Mouse (Mus musculus) CD4-positive, CD25-positive, alpha-beta regulatory T cell, adult 2 months (primary cell): ENCODE data around the gene Blvrb.

Experiments
- DNase-seq: peaks from one replicate; pipeline ENCODE4 v3.0.0-alpha.2; 2012; ENCODE audit warnings: low read depth, low spot score

The Blvrb gene

DNA sequence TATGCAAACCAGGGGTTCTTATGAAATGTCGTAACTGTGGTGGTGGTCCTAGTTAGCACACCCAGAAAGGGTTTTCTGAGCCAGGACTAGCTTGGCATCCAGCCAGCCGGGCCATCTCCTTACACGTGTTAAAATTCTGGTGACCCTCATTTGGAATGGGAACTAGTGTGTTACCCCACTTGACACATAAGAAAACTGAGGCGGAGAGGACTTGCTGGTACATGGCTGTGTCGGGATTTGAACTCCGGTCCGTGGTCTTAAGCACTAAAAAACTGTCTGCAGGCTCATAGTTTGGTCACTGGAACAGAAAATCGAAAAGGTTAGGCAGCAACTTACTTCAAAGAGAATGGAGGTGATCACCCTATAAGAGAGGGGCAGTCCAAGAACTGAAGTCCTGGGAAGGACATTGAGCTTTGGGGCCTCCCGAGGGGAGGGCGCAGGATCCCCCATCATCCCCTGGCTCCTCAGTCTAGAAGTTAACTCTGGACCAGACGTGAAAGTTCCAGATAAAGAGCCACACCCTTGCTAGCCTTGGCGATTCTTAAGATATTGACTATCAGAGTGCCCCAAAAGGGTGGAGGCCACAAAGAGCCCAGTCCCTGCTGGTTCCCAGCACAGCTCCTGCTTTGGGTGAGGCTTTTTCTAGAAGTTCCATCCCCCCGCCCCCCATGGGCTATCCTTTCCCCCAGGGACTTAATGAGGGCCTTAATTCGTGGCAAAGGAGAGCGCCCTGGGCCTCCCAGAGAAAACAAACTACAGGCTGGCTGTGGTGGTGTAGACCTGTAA lies 836 bp downstream of the Blvrb start:
- no peak for DNase-seq

DNA sequence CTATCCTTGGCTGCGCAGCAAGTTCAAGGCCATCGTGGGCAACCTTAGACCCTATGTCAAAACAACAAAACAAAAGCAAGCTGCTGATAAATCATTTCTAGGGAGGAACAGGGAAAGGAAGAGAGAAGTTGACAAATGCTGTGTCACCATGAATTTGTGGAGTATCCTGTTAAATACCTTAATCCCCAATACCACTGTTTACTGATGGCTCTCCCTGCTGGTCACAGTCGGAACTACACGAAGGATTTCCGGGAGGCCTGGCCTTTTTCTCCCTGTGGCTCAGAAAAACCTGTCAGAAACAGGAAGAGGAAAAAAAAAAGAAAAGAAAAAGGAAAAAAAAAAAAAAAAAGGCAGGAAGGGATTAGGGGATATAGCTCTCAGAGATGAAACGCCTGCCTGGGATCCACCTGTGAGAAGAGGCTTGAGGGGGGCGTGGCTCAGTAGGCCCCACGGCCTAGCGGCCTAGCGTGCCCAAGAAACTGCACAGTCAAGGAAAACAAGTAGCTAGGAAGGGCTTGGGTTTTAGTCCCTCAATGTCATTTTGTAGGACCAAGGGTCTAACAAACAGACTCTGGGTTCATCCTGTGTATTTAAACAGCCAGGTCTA lies 1.6 kb downstream of the Blvrb start:
- DNase-seq, result peak; percentile 69

DNA sequence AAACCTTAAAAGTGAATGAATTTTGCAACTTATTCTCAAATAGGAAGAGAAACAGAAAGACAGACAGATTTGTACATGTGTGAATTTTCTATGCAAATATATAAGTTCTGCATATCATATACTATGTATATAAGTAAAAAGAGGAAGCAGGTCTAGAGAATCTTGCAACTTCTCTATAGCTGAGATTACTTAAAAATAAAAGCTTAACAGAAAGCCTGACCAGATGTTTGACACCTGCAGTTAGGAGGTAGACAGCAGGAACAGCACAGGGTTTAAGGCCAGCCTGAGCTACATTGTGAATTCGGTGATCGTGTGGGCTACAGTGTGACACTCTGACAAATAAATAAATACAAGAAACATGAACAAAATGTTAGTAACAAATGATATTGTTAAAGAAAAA lies 3.6 kb downstream of the Blvrb start:
- no peak for DNase-seq

DNA sequence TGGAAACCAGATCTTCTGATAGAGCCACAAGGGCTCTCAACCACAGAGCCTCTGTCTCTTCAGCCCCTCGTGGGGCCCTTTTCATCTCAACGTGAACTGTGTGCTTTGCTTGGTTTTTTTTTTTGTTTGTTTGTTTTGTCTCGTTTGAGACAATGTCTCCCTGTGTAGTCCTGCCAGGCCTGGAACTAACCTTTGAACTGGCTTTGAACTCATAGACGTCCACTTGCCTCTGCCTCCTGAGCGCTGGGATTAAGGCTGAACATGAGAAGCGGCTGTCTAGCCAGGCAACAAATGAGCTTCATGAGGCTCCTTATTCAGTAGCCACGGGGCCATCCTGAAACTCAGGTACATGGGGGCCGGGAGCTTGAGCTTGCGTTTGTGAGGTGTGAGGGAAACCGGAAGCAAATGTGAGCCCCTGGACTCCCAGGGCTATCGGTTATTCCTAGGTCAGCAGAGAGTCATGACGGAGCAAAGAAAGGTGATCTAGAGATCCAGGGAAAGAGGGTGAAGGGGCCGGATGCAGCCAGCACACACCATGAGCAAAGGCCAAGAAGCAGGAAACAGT lies 4.5 kb downstream of the Blvrb start:
- no peak for DNase-seq

GRCm38 (mm10) chr7:27454461-27455121 lies 6.8 kb downstream of the Blvrb start:
- DNase-seq, result no peak

DNA sequence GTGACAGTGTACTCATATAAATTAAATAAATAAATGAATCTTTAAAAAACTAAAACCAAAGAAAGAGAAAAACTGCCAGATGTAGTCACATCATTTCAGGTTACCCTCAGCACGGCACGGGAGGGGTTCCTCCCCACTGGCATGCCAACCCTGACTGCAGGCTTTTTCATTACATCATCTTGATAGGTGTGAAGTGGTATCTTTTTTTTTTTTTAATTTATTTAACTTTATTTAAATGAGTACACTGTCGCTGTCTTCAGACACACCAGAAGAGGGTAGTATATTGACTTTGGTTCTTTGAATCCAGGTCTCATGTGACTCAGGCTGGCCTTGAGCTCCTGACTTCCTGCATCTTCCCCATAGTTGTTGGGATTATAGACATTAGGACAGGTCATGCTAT lies 7.5 kb downstream of the Blvrb start:
- DNase-seq, result no peak

GRCm38 (mm10) chr7:27458614-27459013 lies 10.8 kb downstream of the Blvrb start:
- DNase-seq, result no peak

- no peak for DNase-seq
Measured at GRCm38 (mm10) chr7:27459640-27460039, 11.9 kb downstream of the Blvrb start.

DNA sequence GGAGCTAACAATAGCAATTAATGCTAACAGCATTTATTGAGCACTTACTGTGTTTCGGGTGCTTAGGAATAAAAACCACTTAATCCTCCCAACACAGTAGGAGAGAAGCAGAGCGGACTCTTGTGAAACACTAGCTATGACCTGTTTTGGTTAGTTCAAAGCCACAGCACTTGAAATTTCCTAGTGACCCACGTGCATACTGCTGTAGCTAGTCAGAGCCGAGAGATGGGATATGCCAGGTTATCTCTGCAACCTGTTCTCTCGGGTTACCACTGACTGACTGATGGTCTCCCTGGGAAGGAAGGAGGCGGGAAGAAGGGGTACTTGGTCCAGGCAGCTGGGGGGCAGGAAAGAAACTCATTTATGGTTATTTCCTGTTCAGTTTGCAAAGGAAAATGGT lies 12.7 kb downstream of the Blvrb start:
- DNase-seq, result no peak

DNA sequence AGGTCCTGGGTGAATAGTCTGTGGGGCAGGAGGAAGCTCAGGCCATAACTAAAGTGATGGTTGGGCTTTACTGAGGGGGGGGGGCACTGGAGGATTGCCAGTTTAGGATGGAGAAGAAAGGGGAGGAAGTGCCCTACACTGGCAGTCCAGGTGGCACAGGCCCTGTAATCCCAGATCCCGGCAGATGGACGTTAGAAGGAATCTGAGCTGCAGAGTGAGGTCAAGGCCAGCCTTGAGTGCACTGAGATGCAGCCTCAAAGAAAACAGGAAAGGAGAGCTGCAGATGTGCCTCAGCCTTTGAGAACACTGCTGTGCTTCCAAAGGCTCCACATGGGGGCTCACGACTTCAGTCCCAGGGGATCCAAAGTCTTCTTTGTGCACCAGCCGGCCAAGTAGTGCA lies 19.9 kb downstream of the Blvrb start:
- no peak for DNase-seq

DNA sequence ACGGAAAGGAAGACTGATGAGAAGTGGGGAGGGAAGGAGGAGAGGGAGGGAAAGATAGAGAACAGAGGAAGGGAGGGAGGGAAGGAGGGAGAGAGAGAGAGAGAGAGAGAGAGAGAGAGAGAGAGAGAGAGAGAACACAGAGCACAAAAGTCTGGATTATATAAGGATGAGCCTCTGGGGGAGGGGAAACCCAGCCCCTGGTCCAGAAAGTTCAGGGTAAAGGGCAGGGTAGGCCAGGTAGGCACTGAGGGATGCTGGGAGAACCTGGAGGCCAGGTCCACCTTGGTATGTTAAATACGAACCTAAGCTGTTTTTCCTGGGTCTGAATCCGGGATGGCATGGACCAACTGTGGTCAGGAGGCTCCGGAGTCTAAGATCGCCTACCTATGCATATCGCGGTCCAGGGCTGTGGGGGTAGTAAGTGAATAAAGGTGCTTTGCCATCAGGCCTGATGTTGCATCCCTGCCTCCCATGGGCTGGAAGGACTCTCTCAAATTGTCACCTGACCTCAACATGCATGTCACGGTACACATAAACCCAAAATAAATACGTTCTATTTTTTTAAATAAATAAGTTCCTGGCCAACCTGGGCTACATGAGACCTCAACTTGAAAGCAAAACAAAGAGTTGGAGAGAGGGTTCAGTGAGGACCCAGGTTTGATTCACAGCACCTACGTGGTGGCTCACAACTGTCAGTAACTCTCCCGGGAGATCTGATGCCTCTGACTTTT lies 23.8 kb downstream of the Blvrb start:
- DNase-seq, result no peak

- DNase-seq, result peak; percentile 50
Measured at GRCm38 (mm10) chr7:27472596-27472995, 24.8 kb downstream of the Blvrb start.

GRCm38 (mm10) chr7:27473156-27473834 lies 25.5 kb downstream of the Blvrb start, which contains the start of gene Sertad3:
Gene Sertad3 (plus strand): TSS chr7:27473768.
- peak; percentile 99 for DNase-seq

DNA sequence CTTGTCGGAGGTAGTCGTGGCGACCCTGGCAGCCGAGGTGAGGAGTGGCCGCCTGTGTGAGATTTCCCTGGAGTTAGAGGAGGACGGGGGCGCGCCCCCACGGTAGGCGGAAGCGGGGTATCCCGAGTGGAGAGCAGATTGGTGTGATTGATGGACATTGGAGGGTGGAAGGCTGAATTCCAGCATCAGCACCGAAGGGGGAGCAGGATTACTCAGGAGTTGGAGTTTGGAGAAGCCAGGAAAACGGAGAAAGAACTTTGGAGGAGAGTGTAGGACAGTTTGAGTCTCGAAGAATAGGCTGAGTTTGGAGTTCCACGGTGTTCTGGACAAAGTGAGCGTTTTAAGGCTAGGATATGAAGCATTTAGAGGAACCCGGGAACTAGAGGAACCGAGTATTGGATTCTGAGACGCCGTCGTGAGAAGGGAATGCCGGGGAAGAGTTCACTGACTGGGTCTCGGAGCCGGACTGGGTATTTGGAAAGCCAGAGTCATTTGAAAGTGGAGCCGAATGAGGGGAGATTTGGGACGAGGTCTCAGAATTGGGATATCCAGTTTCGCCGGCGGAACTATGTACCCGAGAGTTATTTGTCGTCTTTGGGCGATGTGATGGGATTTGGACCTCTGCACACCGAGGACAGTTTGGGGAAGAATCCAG lies 26.2 kb downstream of the Blvrb start:
- DNase-seq, result no peak

DNA sequence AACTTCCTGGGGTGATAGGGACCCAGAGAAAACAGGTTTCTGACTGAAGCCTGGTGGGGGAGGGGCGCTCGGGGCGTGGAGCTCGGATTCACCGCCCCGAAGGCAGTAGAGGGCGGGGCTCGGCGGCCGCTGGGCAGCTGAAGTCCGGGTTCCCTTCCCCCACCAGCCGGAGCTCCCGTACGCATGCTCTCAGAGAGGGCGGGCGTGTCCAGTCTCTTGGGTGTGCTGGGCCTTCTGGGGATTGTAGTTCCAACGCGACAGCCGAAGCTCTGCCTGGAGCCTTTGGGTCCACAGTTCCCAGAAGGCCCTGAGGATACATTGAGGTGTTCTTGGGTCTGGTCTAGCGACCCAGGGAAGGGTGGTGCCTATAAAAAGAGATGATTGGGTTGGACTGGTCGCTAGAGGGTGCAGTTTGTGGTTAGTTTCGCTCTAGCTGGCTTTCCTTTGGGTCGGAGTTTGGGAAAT lies 26.7 kb downstream of the Blvrb start:
- peak; percentile 98 for DNase-seq

GRCm38 (mm10) chr7:27475596-27475995 lies 27.8 kb downstream of the Blvrb start:
- DNase-seq, result no peak

DNA sequence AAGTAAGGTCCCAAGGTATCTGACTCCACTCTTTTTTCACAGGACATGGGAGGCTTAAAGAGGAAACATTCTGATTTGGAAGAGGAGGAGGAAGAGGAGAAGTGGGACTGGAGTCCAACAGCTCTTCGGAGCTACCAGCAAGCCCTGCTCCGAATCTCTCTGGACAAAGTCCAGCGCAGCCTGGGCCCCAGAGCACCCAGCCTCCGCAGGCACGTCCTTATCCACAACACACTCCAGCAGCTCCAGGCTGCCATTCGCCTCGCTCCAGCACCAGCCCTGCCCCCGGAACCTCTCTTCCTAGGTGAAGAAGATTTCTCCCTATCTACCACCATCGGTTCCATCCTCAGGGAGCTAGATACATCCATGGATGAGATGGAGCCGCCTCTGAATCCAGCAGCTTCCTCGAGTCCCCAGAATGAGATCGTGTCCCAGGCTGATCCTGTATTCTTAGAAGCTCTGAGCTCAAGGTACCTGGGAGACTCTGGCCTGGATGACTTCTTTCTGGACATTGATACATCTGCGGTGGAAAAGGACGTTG lies 28.4 kb downstream of the Blvrb start:
- DNase-seq, result no peak

DNA sequence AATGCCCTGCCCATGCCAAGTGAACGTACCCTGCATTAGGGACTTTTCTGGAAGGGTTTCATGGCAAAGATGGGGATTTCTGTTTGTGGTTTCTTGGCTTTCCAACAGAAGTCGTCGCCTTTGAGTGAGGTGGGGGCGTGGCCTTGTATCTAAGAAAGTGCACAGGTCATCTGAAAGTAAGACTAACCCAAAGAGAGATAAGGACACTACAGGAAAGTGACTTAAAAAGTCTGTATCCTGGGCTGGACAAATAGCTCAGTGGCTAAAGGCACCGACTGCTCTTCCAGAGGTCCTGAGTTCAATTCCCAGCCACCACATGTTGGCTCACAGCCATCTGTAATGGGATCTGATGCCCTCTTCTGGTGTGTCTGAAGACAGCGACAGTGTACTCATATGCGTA lies 30.8 kb downstream of the Blvrb start:
- no peak for DNase-seq

GRCm38 (mm10) chr7:27479750-27480149 lies 32.0 kb downstream of the Blvrb start:
- no peak for DNase-seq

DNA sequence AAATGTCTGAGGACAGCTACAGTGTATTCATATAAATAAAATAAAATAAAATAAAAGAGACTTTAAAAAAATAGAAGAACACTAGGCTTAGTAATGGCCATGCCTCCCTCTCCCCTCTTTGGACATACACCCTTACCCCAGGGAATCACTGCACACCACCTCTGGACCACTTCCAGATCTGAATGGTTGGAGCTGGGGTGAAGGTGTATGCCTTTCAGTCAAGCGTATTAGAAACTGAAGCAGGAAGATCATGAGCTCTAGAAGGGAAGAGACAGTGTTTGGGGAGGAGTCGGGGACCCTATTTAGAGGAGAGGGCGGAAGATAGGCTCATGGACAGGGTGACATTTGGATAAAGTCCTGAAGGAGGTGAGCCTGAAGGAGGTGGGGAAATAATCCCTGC lies 32.7 kb downstream of the Blvrb start:
- DNase-seq, result no peak
